Mouse (Mus musculus) midbrain, embryonic 16.5 days (tissue): Measurements from ENCODE around the gene Vat1l. TPM values are rescaled to one million over a fixed set of nuclear protein-coding genes. Genes with fewer than 3 reads are reported as not detected.

ENCODE experiments used
- ATAC-seq: fragments of 200-750 bp; cut with Nextera tagmentation; 2 replicates; pipeline ENCODE4 v1.8.0; 2017; ENCODE audit warnings: moderate TSS enrichment
- H3K27ac ChIP-seq: fragments of 300-500 bp; sonication (generic); 2 replicates; pipeline ENCODE4 v1.5.1; 2014; ENCODE audit warnings: mild to moderate bottlenecking, low read length, mixed read lengths
- H3K27me3 ChIP-seq: fragments of 300-500 bp; sonication (generic); 2 replicates; pipeline ENCODE4 v1.6.1; 2014; ENCODE audit warnings: low read depth, low read length, mixed read lengths; ENCODE audit not compliant: control insufficient read depth, insufficient read depth
- H3K36me3 ChIP-seq: fragments of 300-500 bp; sonication (generic); 2 replicates; pipeline ENCODE4 v1.6.1; 2014; ENCODE audit warnings: mild to moderate bottlenecking, low read length, moderate library complexity, mixed read lengths; ENCODE audit not compliant: control insufficient read depth, insufficient read depth
- H3K4me1 ChIP-seq: fragments of 300-500 bp; sonication (generic); 2 replicates; pipeline ENCODE4 v1.6.1; 2014; ENCODE audit warnings: mild to moderate bottlenecking, low read length, mixed read lengths; ENCODE audit not compliant: control insufficient read depth, insufficient read depth
- H3K4me2 ChIP-seq: fragments of 300-500 bp; sonication (generic); 2 replicates; pipeline ENCODE4 v1.6.1; 2014; ENCODE audit warnings: mild to moderate bottlenecking, low read length, mixed read lengths
- H3K4me3 ChIP-seq: fragments of 300-500 bp; sonication (generic); 2 replicates; pipeline ENCODE4 v1.5.1; 2014; ENCODE audit warnings: low read depth, mild to moderate bottlenecking, low read length, moderate library complexity, mixed read lengths
- H3K9ac ChIP-seq: fragments of 300-500 bp; sonication (generic); 2 replicates; pipeline ENCODE4 v1.6.1; 2014; ENCODE audit warnings: low read depth, low read length, mixed read lengths
- H3K9me3 ChIP-seq: fragments of 300-500 bp; sonication (generic); replicated peaks from 2 replicates; pipeline ENCODE4 v1.6.1; 2014; ENCODE audit warnings: mild to moderate bottlenecking, low read length, mixed read lengths; ENCODE audit not compliant: control insufficient read depth, poor library complexity, severe bottlenecking
- WGBS: fragments of 180-500 bp; shearing (Covaris S2); extraction: QIAGEN DNeasy Blood & Tissue Kit; methylation state at CpG from one replicate; pipeline ENCODE4 v1.1.7; 2014; 5-methylcytosine and 5-hydroxymethylcytosine counted together
- polyA plus RNA-seq: library from polyadenylated mRNA; unstranded; fragments of >200 nt; fragmentation: Nextera tagmentation; extraction: Ambion mirVana; gene quantifications from 2 replicates; pipeline ENCODE4 v1.2.1, GENCODE M21; 2015

Gene Vat1l
- polyA plus RNA-seq, 1 experiment from 2014 or later = 66.6 TPM

GRCm38 (mm10) chr8:114274558-114274957 is 69.1 kb downstream of the Vat1l start:
- Histone ChIP-seq H3K9me3 (no peaks in the 10 kb centered on the region), H3K4me2 (no peak overlapping the region), H3K27me3 (no peaks in the 10 kb centered on the region), H3K27ac (no peak overlapping the region), H3K36me3 (no peaks in the 10 kb centered on the region; the same call in 1 of the 2 replicates), H3K9ac (no peak overlapping the region), H3K4me3 (no peak overlapping the region), H3K4me1 (no peaks in the 10 kb centered on the region)
- WGBS = 74% methylated on average over 8 of the region's 8 CpGs
- ATAC-seq = no peak

GRCm38 (mm10) chr8:114281101-114281500 is 75.7 kb downstream of the Vat1l start:
- ATAC-seq = no peak
- no peak overlapping the region for H3K27ac ChIP-seq
- no peaks in the 10 kb centered on the region for H3K9me3 ChIP-seq
- H3K27me3 ChIP-seq = no peaks in the 10 kb centered on the region
- no peak overlapping the region for H3K9ac ChIP-seq
- 81% methylated on average over 1 of the region's 1 CpGs for WGBS
- H3K4me1 ChIP-seq = no peaks in the 10 kb centered on the region
- no peak overlapping the region for H3K4me2 ChIP-seq
- no peaks in the 10 kb centered on the region for H3K36me3 ChIP-seq
- no peak overlapping the region for H3K4me3 ChIP-seq

- H3K9ac ChIP-seq = no peak overlapping the region
- peak overlapping the region; percentile 22; the same call in 1 of the 2 replicates for H3K4me2 ChIP-seq
- H3K27ac ChIP-seq = peak overlapping the region; percentile 77
- no peaks in the 10 kb centered on the region for H3K36me3 ChIP-seq
- WGBS = 15% methylated on average over 11 of the region's 11 CpGs
- no peak overlapping the region for H3K4me3 ChIP-seq
- H3K4me1 ChIP-seq = peaks cover 25% of the 10 kb centered on the region
- H3K27me3 ChIP-seq = no peaks in the 10 kb centered on the region
- H3K9me3 ChIP-seq = no peaks in the 10 kb centered on the region
- peak; percentile 72 for ATAC-seq
Observed at GRCm38 (mm10) chr8:114294889-114295748, 89.7 kb downstream of the Vat1l start.

- ATAC-seq = 0 out of 2 replicates have a peak, but pooled peaks have one; percentile 49
- no peak overlapping the region for H3K4me2 ChIP-seq
- H3K4me3 ChIP-seq = no peak overlapping the region
- H3K9me3 ChIP-seq = no peaks in the 10 kb centered on the region
- WGBS = 37% methylated on average over 3 of the region's 3 CpGs
- H3K36me3 ChIP-seq = no peaks in the 10 kb centered on the region
- no peak overlapping the region for H3K9ac ChIP-seq
- no peaks in the 10 kb centered on the region for H3K27me3 ChIP-seq
- peak overlapping the region; percentile 77 for H3K27ac ChIP-seq
- H3K4me1 ChIP-seq = peaks cover 27% of the 10 kb centered on the region
Observed at GRCm38 (mm10) chr8:114295749-114296067, 90.3 kb downstream of the Vat1l start.

GRCm38 (mm10) chr8:114298253-114298652 is 92.8 kb downstream of the Vat1l start:
- H3K4me2 ChIP-seq = no peak overlapping the region
- H3K9ac ChIP-seq = no peak overlapping the region
- H3K4me1 ChIP-seq = peaks cover 27% of the 10 kb centered on the region
- WGBS = 33% methylated on average over 2 of the region's 2 CpGs
- H3K4me3 ChIP-seq = no peak overlapping the region
- ATAC-seq = no peak
- H3K9me3 ChIP-seq = no peaks in the 10 kb centered on the region
- no peaks in the 10 kb centered on the region for H3K27me3 ChIP-seq
- no peak overlapping the region for H3K27ac ChIP-seq
- H3K36me3 ChIP-seq = no peaks in the 10 kb centered on the region

GRCm38 (mm10) chr8:114300072-114300471 is 94.7 kb downstream of the Vat1l start:
- Histone ChIP-seq H3K27ac (peak overlapping the region; percentile 15; the same call in 1 of the 2 replicates), H3K9ac (no peak overlapping the region), H3K4me2 (no peak overlapping the region; the same call in 1 of the 2 replicates), H3K9me3 (no peaks in the 10 kb centered on the region), H3K4me3 (no peak overlapping the region), H3K36me3 (no peaks in the 10 kb centered on the region), H3K4me1 (peaks cover 20% of the 10 kb centered on the region), H3K27me3 (no peaks in the 10 kb centered on the region)
- WGBS = 56% methylated on average over 7 of the region's 7 CpGs
- ATAC-seq = no peak

GRCm38 (mm10) chr8:114306296-114306695 is 100.9 kb downstream of the Vat1l start:
- Histone ChIP-seq H3K9me3 (no peaks in the 10 kb centered on the region), H3K4me2 (no peak overlapping the region), H3K27ac (no peak overlapping the region), H3K36me3 (no peaks in the 10 kb centered on the region), H3K9ac (no peak overlapping the region), H3K27me3 (no peaks in the 10 kb centered on the region), H3K4me3 (no peak overlapping the region), H3K4me1 (no peaks in the 10 kb centered on the region)
- WGBS = 71% methylated on average over 5 of the region's 5 CpGs
- ATAC-seq = no peak

GRCm38 (mm10) chr8:114314669-114315325 is 109.4 kb downstream of the Vat1l start:
- Histone ChIP-seq H3K9ac (no peak overlapping the region), H3K9me3 (no peaks in the 10 kb centered on the region), H3K27ac (no peak overlapping the region), H3K36me3 (no peaks in the 10 kb centered on the region), H3K4me1 (no peaks in the 10 kb centered on the region), H3K4me2 (no peak overlapping the region), H3K27me3 (no peaks in the 10 kb centered on the region), H3K4me3 (no peak overlapping the region)
- no peak for ATAC-seq
- WGBS = 39% methylated on average over 5 of the region's 5 CpGs

GRCm38 (mm10) chr8:114318161-114318560 is 112.7 kb downstream of the Vat1l start:
- H3K4me1 ChIP-seq = no peaks in the 10 kb centered on the region
- peaks cover 3% of the 10 kb centered on the region; the same call in 1 of the 2 replicates for H3K36me3 ChIP-seq
- WGBS = 44% methylated on average over 4 of the region's 4 CpGs
- no peaks in the 10 kb centered on the region for H3K9me3 ChIP-seq
- no peak overlapping the region for H3K4me3 ChIP-seq
- H3K27ac ChIP-seq = no peak overlapping the region
- H3K4me2 ChIP-seq = no peak overlapping the region
- no peak for ATAC-seq
- no peak overlapping the region for H3K9ac ChIP-seq
- H3K27me3 ChIP-seq = no peaks in the 10 kb centered on the region
